Mouse (Mus musculus): ENCODE measurements around the gene Sfxn2. TPM values are rescaled to one million over a fixed set of nuclear protein-coding genes. Genes with fewer than 3 reads are reported as not detected.

Gene Sfxn2
- polyA plus RNA-seq, 1 experiment = 11.8 TPM

GRCm38 (mm10) chr19:46641420-46642085, 68.4 kb downstream of the Sfxn2 start:
- DNase-seq (ENCODE audit: low read depth) = peak; percentile 70
- TF ChIP-seq POLR2A (IDR thresholded peaks at IDR 0.05; ENCODE audit: borderline replicate concordance, extremely low read depth, insufficient read depth, insufficient read length, poor library complexity, severe bottlenecking) (no peak), CTCF (IDR thresholded peaks at IDR 0.05; ENCODE audit: borderline replicate concordance, extremely low read depth, insufficient read depth, insufficient read length) (no peak)

GRCm38 (mm10) chr19:46642136-46642753, 69.1 kb downstream of the Sfxn2 start:
- TF ChIP-seq CTCF (IDR thresholded peaks at IDR 0.05; ENCODE audit: borderline replicate concordance, extremely low read depth, insufficient read depth, insufficient read length) (no peak), POLR2A (IDR thresholded peaks at IDR 0.05; ENCODE audit: borderline replicate concordance, extremely low read depth, insufficient read depth, insufficient read length, poor library complexity, severe bottlenecking) (no peak)
- DNase-seq (ENCODE audit: low read depth) = no peak

GRCm38 (mm10) chr19:46643236-46643635, 70.1 kb downstream of the Sfxn2 start:
- TF ChIP-seq CTCF (IDR thresholded peaks at IDR 0.05; ENCODE audit: borderline replicate concordance, extremely low read depth, insufficient read depth, insufficient read length) = no peak
- TF ChIP-seq POLR2A (IDR thresholded peaks at IDR 0.05; ENCODE audit: borderline replicate concordance, extremely low read depth, insufficient read depth, insufficient read length, poor library complexity, severe bottlenecking) = no peak
- no peak for DNase-seq (ENCODE audit: low read depth)

- no peak for DNase-seq (ENCODE audit: low read depth)
- TF ChIP-seq CTCF (IDR thresholded peaks at IDR 0.05; ENCODE audit: borderline replicate concordance, extremely low read depth, insufficient read depth, insufficient read length) = no peak
- TF ChIP-seq POLR2A (IDR thresholded peaks at IDR 0.05; ENCODE audit: borderline replicate concordance, extremely low read depth, insufficient read depth, insufficient read length, poor library complexity, severe bottlenecking) = no peak
Observed at GRCm38 (mm10) chr19:46644343-46644792, 71.2 kb downstream of the Sfxn2 start.

GRCm38 (mm10) chr19:46644793-46645602, 71.8 kb downstream of the Sfxn2 start:
- TF ChIP-seq CTCF (IDR thresholded peaks at IDR 0.05; ENCODE audit: borderline replicate concordance, extremely low read depth, insufficient read depth, insufficient read length) = no peak
- TF ChIP-seq POLR2A (IDR thresholded peaks at IDR 0.05; ENCODE audit: borderline replicate concordance, extremely low read depth, insufficient read depth, insufficient read length, poor library complexity, severe bottlenecking) = no peak
- peak; percentile 78 for DNase-seq (ENCODE audit: low read depth)

- no peak for TF ChIP-seq POLR2A (IDR thresholded peaks at IDR 0.05; ENCODE audit: borderline replicate concordance, extremely low read depth, insufficient read depth, insufficient read length, poor library complexity, severe bottlenecking)
- no peak for TF ChIP-seq CTCF (IDR thresholded peaks at IDR 0.05; ENCODE audit: borderline replicate concordance, extremely low read depth, insufficient read depth, insufficient read length)
- peak; percentile 39 for DNase-seq (ENCODE audit: low read depth)
Observed at GRCm38 (mm10) chr19:46646041-46646481, 72.9 kb downstream of the Sfxn2 start.

- TF ChIP-seq POLR2A (IDR thresholded peaks at IDR 0.05; ENCODE audit: borderline replicate concordance, extremely low read depth, insufficient read depth, insufficient read length, poor library complexity, severe bottlenecking) (no peak), CTCF (IDR thresholded peaks at IDR 0.05; ENCODE audit: borderline replicate concordance, extremely low read depth, insufficient read depth, insufficient read length) (no peak)
- DNase-seq (ENCODE audit: low read depth) = no peak
Observed at GRCm38 (mm10) chr19:46647254-46647653, 74.1 kb downstream of the Sfxn2 start.

Other genes with a start within 250 kb of the Sfxn2 start
- gene Psd, start 246.2 kb upstream of the Sfxn2 start, polyA plus RNA-seq (2012; rRNA removed) = 292 and 297 TPM in 2 replicates
- 37.1 and 45.9 TPM in 2 replicates for gene Fbxl15, start 245.2 kb upstream of the Sfxn2 start, polyA plus RNA-seq (2012; rRNA removed)
- gene Cuedc2, start 234.7 kb upstream of the Sfxn2 start, polyA plus RNA-seq (2012; rRNA removed) = 206 and 246 TPM in 2 replicates
- 16.1 and 18.2 TPM in 2 replicates for gene Mfsd13a, start 232.2 kb upstream of the Sfxn2 start, polyA plus RNA-seq (2012; rRNA removed)
- gene 2310034G01Rik, start 223.1 kb upstream of the Sfxn2 start, polyA plus RNA-seq (2012; rRNA removed) = 2.1 TPM in 2 replicates
- gene Actr1a, start 177.6 kb upstream of the Sfxn2 start, polyA plus RNA-seq (2012; rRNA removed) = 224 and 264 TPM in 2 replicates
- 21.8 and 26.0 TPM in 2 replicates for gene Sufu, start 176.5 kb upstream of the Sfxn2 start, polyA plus RNA-seq (2012; rRNA removed)
- gene Trim8, start 71.7 kb upstream of the Sfxn2 start, polyA plus RNA-seq (2012; rRNA removed) = 35.3 and 63.0 TPM in 2 replicates
- 169 and 180 TPM in 2 replicates for gene Arl3, start 167 bp upstream of the Sfxn2 start, polyA plus RNA-seq (2012; rRNA removed)
- 33.7 and 44.8 TPM in 2 replicates for gene Wbp1l, start 25.7 kb downstream of the Sfxn2 start, polyA plus RNA-seq (2012; rRNA removed)
- not detected in 2 replicates for gene Cyp17a1, start 99.8 kb downstream of the Sfxn2 start, polyA plus RNA-seq (2012; rRNA removed)
- 10.2 and 12.3 TPM in 2 replicates for gene Borcs7, start 116.5 kb downstream of the Sfxn2 start, polyA plus RNA-seq (2012; rRNA removed)
- gene As3mt, start 134.1 kb downstream of the Sfxn2 start, polyA plus RNA-seq (2012; rRNA removed) = 13.4 and 16.9 TPM in 2 replicates
- 11.3 and 15.5 TPM in 2 replicates for gene Cnnm2, start 188.2 kb downstream of the Sfxn2 start, polyA plus RNA-seq (2012; rRNA removed)